Mouse (Mus musculus) liver, embryonic 16.5 days (tissue): ENCODE data around the gene Batf2. TPM values are rescaled to one million over a fixed set of nuclear protein-coding genes. Genes with fewer than 3 reads are reported as not detected.
A peak's percentile ranks its signal among the peaks of the same experiment; 100 is the strongest.
"Not testable (repeated sequence)": the region's sequence is repeated elsewhere in the genome, so short reads cannot be mapped to it uniquely, and the experiment has no call there.

Experiments
- ATAC-seq: fragments of 200-750 bp; cut with Nextera tagmentation; 2 replicates; pipeline ENCODE4 v1.8.0; 2017; ENCODE audit warnings: low read depth, mild to moderate bottlenecking, moderate number of reproducible peaks, moderate library complexity
- H3K27ac ChIP-seq: fragments of 300-500 bp; sonication (generic); 2 replicates; pipeline ENCODE4 v1.5.1; 2014; ENCODE audit warnings: mild to moderate bottlenecking, low read length
- H3K27me3 ChIP-seq: fragments of 300-500 bp; sonication (generic); 2 replicates; pipeline ENCODE4 v1.6.1; 2014; ENCODE audit warnings: low read depth, low read length, mixed read lengths; ENCODE audit not compliant: control insufficient read depth, insufficient read depth
- H3K36me3 ChIP-seq: fragments of 300-500 bp; sonication (generic); 2 replicates; pipeline ENCODE4 v1.6.1; 2014; ENCODE audit warnings: mild to moderate bottlenecking; ENCODE audit not compliant: control insufficient read depth, insufficient read depth
- H3K4me1 ChIP-seq: fragments of 300-500 bp; sonication (generic); 2 replicates; pipeline ENCODE4 v1.6.1; 2014; ENCODE audit warnings: low read depth, low read length, mixed read lengths; ENCODE audit not compliant: control insufficient read depth
- H3K4me2 ChIP-seq: fragments of 300-500 bp; sonication (generic); 2 replicates; pipeline ENCODE4 v1.6.1; 2014; ENCODE audit warnings: low read depth, low read length, mixed read lengths
- H3K4me3 ChIP-seq: fragments of 300-500 bp; sonication (generic); 2 replicates; pipeline ENCODE4 v1.5.1; 2014; ENCODE audit warnings: low read depth, mild to moderate bottlenecking, low read length
- H3K9ac ChIP-seq: fragments of 300-500 bp; sonication (generic); 2 replicates; pipeline ENCODE4 v1.6.1; 2014; ENCODE audit warnings: low read depth, low read length
- H3K9me3 ChIP-seq: fragments of 300-500 bp; sonication (generic); replicated peaks from 2 replicates; pipeline ENCODE4 v1.6.1; 2016; ENCODE audit warnings: low read length; ENCODE audit not compliant: control insufficient read depth
- WGBS: fragments of 180-500 bp; shearing (Covaris S2); extraction: QIAGEN DNeasy Blood & Tissue Kit; methylation state at CpG from one replicate; pipeline ENCODE4 v1.1.7; 2014; ENCODE audit not compliant: insufficient replicate concordance; 5-methylcytosine and 5-hydroxymethylcytosine counted together
- polyA plus RNA-seq: library from polyadenylated mRNA; unstranded; fragments of >200 nt; fragmentation: Nextera tagmentation; extraction: Ambion mirVana; gene quantifications from 2 replicates; pipeline ENCODE4 v1.2.1, GENCODE M21; 2015

The Batf2 gene
- polyA plus RNA-seq, 1 experiment from 2014 or later: 0.66 TPM

- WGBS: 57% methylated on average over 10 of the region's 10 CpGs
- H3K4me3 ChIP-seq: peak overlapping the region; percentile 73
These were observed 13.8 kb upstream of the Batf2 start for GRCm38 (mm10) chr19:6126789-6127580.

DNA sequence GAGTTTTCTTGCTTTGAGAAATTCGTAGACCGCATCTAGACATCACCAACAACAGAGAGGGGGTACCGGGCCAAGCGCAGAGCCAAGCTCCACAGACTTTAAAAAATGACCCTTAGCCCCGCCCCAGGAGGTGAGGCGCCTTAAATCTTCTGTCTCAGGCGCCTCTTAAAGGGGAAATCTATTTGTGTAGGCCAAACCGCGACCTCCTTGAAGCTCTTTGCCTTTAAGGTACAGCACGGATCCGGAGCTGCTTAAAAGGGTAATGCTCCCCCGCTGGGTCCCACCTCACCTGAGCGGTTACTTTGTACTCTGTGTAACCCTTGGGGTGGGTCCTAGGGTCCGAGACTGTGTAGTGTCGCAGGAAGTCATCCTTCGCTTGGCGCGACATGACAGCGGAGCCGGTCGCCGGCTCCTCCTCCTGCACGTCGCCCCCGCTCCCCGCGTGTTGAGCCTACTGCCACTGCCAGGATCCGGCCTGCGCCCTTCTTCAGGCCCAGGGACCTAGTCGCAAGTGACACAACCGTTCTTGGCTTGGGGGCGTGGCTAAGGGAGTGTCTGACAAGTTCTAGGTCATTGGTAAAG is 12.9 kb upstream of the Batf2 start, which contains the start of gene Snx15:
Snx15 (minus strand) TSS at position 545 of the 582 bp plus-strand sequence.
- Histone ChIP-seq H3K9ac (peak within 1 kb of the TSS; percentile 82), H3K36me3 (no peaks in the 10 kb centered on the region), H3K4me2 (peak within 1 kb of the TSS; percentile 70), H3K9me3 (no peaks in the 10 kb centered on the region), H3K27me3 (no peaks in the 10 kb centered on the region), H3K27ac (peak within 1 kb of the TSS; percentile 97), H3K4me1 (peaks cover 56% of the 10 kb centered on the region), H3K4me3 (peak within 1 kb of the TSS; percentile 73)
- ATAC-seq: peak; percentile 86
- WGBS: under 1% methylated on average over 32 of the region's 32 CpGs

More at GRCm38 (mm10) chr19:6126789-6127580, 13.8 kb upstream of the Batf2 start:
- peaks cover 49% of the 10 kb centered on the region for H3K4me1 ChIP-seq
- peak overlapping the region; percentile 70 for H3K4me2 ChIP-seq
- H3K36me3 ChIP-seq: no peaks in the 10 kb centered on the region
- H3K27me3 ChIP-seq: no peaks in the 10 kb centered on the region
- H3K27ac ChIP-seq: peak overlapping the region; percentile 97
- H3K9me3 ChIP-seq: no peaks in the 10 kb centered on the region
- no peak for ATAC-seq
- H3K9ac ChIP-seq: peak overlapping the region; percentile 82

GRCm38 (mm10) chr19:6130414-6131128 is 10.2 kb upstream of the Batf2 start:
- WGBS: 56% methylated on average over 7 of the region's 7 CpGs
- peak overlapping the region; percentile 48 for H3K4me3 ChIP-seq
- H3K9ac ChIP-seq: not testable (repeated sequence)

DNA sequence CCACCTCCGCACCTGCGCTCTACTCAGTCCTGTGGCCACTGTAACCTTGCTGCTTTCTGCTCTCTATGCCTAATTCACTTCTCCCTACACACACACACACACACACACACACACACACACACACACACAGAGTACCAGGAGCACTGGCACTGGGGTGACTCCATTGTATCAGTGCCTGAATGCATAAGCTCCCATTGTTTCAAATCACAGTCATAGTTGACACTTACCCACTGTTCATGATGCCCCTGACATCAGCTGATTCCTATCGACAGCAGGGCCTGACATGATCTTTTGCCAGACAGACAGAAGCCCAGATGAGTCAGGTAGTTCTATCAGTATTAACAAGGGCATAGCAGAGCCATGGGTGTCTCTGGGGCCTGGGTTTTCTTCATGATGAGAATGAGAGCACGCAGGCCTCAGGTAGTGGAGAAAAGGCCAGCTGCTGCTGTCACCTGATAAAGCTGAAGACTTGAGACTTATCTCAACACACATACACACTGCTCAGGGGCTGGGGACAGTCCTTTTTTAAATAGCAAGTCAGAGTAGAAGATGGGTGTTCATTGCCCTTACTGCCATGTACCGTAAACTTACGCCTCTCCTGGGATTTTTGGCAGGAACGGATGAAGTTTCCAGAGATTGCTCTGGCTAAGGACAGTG is 8.5 kb upstream of the Batf2 start:
- peak overlapping the region; percentile 48 for H3K4me3 ChIP-seq
- peak overlapping the region; percentile 59 for H3K9ac ChIP-seq
- peak; percentile 81 for ATAC-seq
- H3K9me3 ChIP-seq: no peaks in the 10 kb centered on the region
- 47% methylated on average over 7 of the region's 7 CpGs for WGBS
- H3K4me1 ChIP-seq: peaks cover 61% of the 10 kb centered on the region
- peaks cover 5% of the 10 kb centered on the region; the same call in 1 of the 2 replicates for H3K36me3 ChIP-seq
- H3K4me2 ChIP-seq: peak overlapping the region; percentile 66
- no peaks in the 10 kb centered on the region for H3K27me3 ChIP-seq
- peak overlapping the region; percentile 97 for H3K27ac ChIP-seq

More at GRCm38 (mm10) chr19:6130414-6131128, 10.2 kb upstream of the Batf2 start:
- H3K36me3 ChIP-seq, H3K27me3 ChIP-seq, ATAC-seq, H3K9me3 ChIP-seq: not testable (repeated sequence)
- Histone ChIP-seq H3K4me2 (peak overlapping the region; percentile 66), H3K4me1 (peaks cover 70% of the 10 kb centered on the region), H3K27ac (peak overlapping the region; percentile 97)

DNA sequence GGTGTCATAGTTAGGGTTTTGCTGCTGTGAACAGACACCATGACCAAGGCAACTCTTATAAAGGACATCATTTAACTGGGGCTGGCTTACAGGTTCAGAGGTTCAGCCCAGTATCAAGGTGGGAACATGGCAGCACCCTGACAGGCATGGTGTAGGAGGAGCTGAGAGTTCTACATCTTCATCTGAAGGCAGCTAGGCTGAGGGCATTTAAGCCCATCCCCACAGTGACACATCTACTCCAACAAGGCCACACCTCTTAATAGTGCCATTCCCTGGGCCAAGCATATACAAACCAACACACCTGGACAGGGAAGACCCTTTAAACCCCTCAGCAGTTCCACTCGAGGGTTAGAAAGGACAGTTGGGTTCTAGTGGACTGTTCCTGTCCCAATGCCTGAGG is 7.6 kb upstream of the Batf2 start:
- peak; percentile 54 for ATAC-seq
- H3K9me3 ChIP-seq, H3K27me3 ChIP-seq, H3K36me3 ChIP-seq: not testable (repeated sequence)
- Histone ChIP-seq H3K4me3 (peak overlapping the region; percentile 48), H3K27ac (peak overlapping the region; percentile 97), H3K4me1 (peaks cover 60% of the 10 kb centered on the region), H3K4me2 (peak overlapping the region; percentile 66), H3K9ac (peak overlapping the region; percentile 59)
- 33% methylated on average over 1 of the region's 1 CpGs for WGBS

GRCm38 (mm10) chr19:6136397-6136796 is 4.4 kb upstream of the Batf2 start:
- peak overlapping the region; percentile 27; the same call in 1 of the 2 replicates for H3K27ac ChIP-seq
- no peaks in the 10 kb centered on the region for H3K9me3 ChIP-seq
- H3K4me2 ChIP-seq: no peak overlapping the region
- ATAC-seq: no peak
- H3K4me3 ChIP-seq: no peak overlapping the region
- no peak overlapping the region for H3K9ac ChIP-seq
- peaks cover 5% of the 10 kb centered on the region; the same call in 1 of the 2 replicates for H3K36me3 ChIP-seq
- H3K27me3 ChIP-seq: no peaks in the 10 kb centered on the region
- 80% methylated on average over 3 of the region's 3 CpGs for WGBS
- H3K4me1 ChIP-seq: peaks cover 39% of the 10 kb centered on the region

GRCm38 (mm10) chr19:6139701-6140100 is 1.1 kb upstream of the Batf2 start:
- peaks cover 3% of the 10 kb centered on the region; the same call in 1 of the 2 replicates for H3K36me3 ChIP-seq
- no peaks in the 10 kb centered on the region for H3K9me3 ChIP-seq
- peak overlapping the region; percentile 98 for H3K4me2 ChIP-seq
- WGBS: 87% methylated on average over 6 of the region's 6 CpGs
- H3K27ac ChIP-seq: peak overlapping the region; percentile 26
- peak overlapping the region; percentile 81; the same call in 1 of the 2 replicates for H3K9ac ChIP-seq
- H3K27me3 ChIP-seq: no peaks in the 10 kb centered on the region
- no peak for ATAC-seq
- peak overlapping the region; percentile 75; the same call in 1 of the 2 replicates for H3K4me3 ChIP-seq
- peaks cover 13% of the 10 kb centered on the region for H3K4me1 ChIP-seq

- Histone ChIP-seq H3K9ac (peak overlapping the region; percentile 81), H3K27me3 (no peaks in the 10 kb centered on the region), H3K27ac (peak overlapping the region; percentile 99), H3K4me1 (peaks cover 13% of the 10 kb centered on the region), H3K36me3 (peaks cover 3% of the 10 kb centered on the region; the same call in 1 of the 2 replicates), H3K4me2 (peak overlapping the region; percentile 98), H3K9me3 (no peaks in the 10 kb centered on the region), H3K4me3 (peak overlapping the region; percentile 75)
- 4% methylated on average over 16 of the region's 16 CpGs for WGBS
- ATAC-seq: no peak
These were observed 457 bp upstream of the Batf2 start for GRCm38 (mm10) chr19:6140374-6140677.
